Mouse (Mus musculus) ovary, adult 18-20 months (tissue): ENCODE data around the gene Fam89a.

Experiments
- DNase-seq: peaks from one replicate; pipeline ENCODE4 v3.0.0; 2022; ENCODE audit warnings: low spot score, mixed read lengths

Fam89a gene

GRCm38 (mm10) chr8:124751709-124752173, at the start of gene Fam89a:
Fam89a (minus strand) TSS chr8:124751832.
- DNase-seq: no peak

GRCm38 (mm10) chr8:124800542-124800941, 48.9 kb upstream of the Fam89a start:
- no peak for DNase-seq

- no peak for DNase-seq
Observed at GRCm38 (mm10) chr8:124795781-124796488, 44.3 kb upstream of the Fam89a start.

GRCm38 (mm10) chr8:124794486-124794780, 42.8 kb upstream of the Fam89a start:
- peak; percentile 8 for DNase-seq

- no peak for DNase-seq
Observed at GRCm38 (mm10) chr8:124793661-124794485, 42.2 kb upstream of the Fam89a start.

GRCm38 (mm10) chr8:124793172-124793651, 41.6 kb upstream of the Fam89a start:
- peak; percentile 82 for DNase-seq

GRCm38 (mm10) chr8:124792708-124793107, 41.1 kb upstream of the Fam89a start, which contains the start of gene Trim67:
Trim67 (plus strand) TSS chr8:124793092.
- peak; percentile 28 for DNase-seq

- DNase-seq: no peak
Observed at GRCm38 (mm10) chr8:124792186-124792585, 40.6 kb upstream of the Fam89a start.

- DNase-seq: no peak
Observed at GRCm38 (mm10) chr8:124791751-124792150, 40.1 kb upstream of the Fam89a start.

GRCm38 (mm10) chr8:124790676-124791075, 39.0 kb upstream of the Fam89a start:
- DNase-seq: no peak

- DNase-seq: no peak
Observed at GRCm38 (mm10) chr8:124784613-124785012, 33.0 kb upstream of the Fam89a start.

GRCm38 (mm10) chr8:124783228-124783627, 31.6 kb upstream of the Fam89a start:
- DNase-seq: no peak

- DNase-seq: no peak
Observed at GRCm38 (mm10) chr8:124782431-124782830, 30.8 kb upstream of the Fam89a start.

- no peak for DNase-seq
Observed at GRCm38 (mm10) chr8:124780236-124780635, 28.6 kb upstream of the Fam89a start.

GRCm38 (mm10) chr8:124775695-124776094, 24.1 kb upstream of the Fam89a start:
- DNase-seq: peak; percentile 22

- no peak for DNase-seq
Observed at GRCm38 (mm10) chr8:124772389-124772788, 20.8 kb upstream of the Fam89a start.

GRCm38 (mm10) chr8:124763061-124763460, 11.4 kb upstream of the Fam89a start:
- no peak for DNase-seq

GRCm38 (mm10) chr8:124758544-124758943, 6.9 kb upstream of the Fam89a start:
- DNase-seq: no peak

- DNase-seq: no peak
Observed at GRCm38 (mm10) chr8:124756601-124757000, 5.0 kb upstream of the Fam89a start.

GRCm38 (mm10) chr8:124756153-124756552, 4.5 kb upstream of the Fam89a start:
- no peak for DNase-seq

GRCm38 (mm10) chr8:124755481-124755880, 3.8 kb upstream of the Fam89a start:
- DNase-seq: no peak

GRCm38 (mm10) chr8:124754792-124755190, 3.2 kb upstream of the Fam89a start:
- no peak for DNase-seq
